Mouse (Mus musculus): ENCODE measurements at regions not wholly inside any gene's neighbourhood (a gene's known extent, or its start where the extent isn't known, plus 50 kb on each side); places are given as distances from the start of the nearest gene placed in this dataset.

GRCm38 (mm10) chr8:36009565-36009964 lies 244.0 kb downstream of the Gm19410 start:
- Histone ChIP-seq H3K36me3 (ENCODE audit: insufficient read depth) (no peaks in the 10 kb centered on the region), H3K9me3 (ENCODE audit: low read length) (no peaks in the 10 kb centered on the region), H3K27ac (ENCODE audit: low read depth, low read length) (no peak overlapping the region), H3K4me3 (ENCODE audit: low read depth, low read length) (no peak overlapping the region), H3K4me1 (ENCODE audit: insufficient read depth) (peaks cover 7% of the 10 kb centered on the region; the same call in 1 of the 2 replicates), H3K9ac (no peak overlapping the region), H3K27me3 (ENCODE audit: insufficient read depth, low read length) (no peaks in the 10 kb centered on the region), H3K4me2 (ENCODE audit: low read depth) (no peak overlapping the region)
- 61% methylated on average over 9 of the region's 9 CpGs for WGBS
- ATAC-seq, result no peak
- DNase-seq, result no peak
- TF ChIP-seq CTCF (IDR thresholded peaks at IDR 0.05; ENCODE audit: low read depth), result no peak

- no peak for ATAC-seq
Observed at GRCm38 (mm10) chr8:36010446-36011217, 245.0 kb downstream of the Gm19410 start.

GRCm38 (mm10) chr8:36014862-36015261 lies 249.3 kb downstream of the Gm19410 start:
- Histone ChIP-seq H3K27ac (ENCODE audit: low read depth, low read length) (no peak overlapping the region), H3K36me3 (ENCODE audit: insufficient read depth) (no peaks in the 10 kb centered on the region), H3K9ac (no peak overlapping the region), H3K4me3 (ENCODE audit: low read depth, low read length) (no peak overlapping the region), H3K27me3 (ENCODE audit: insufficient read depth, low read length) (no peaks in the 10 kb centered on the region), H3K9me3 (ENCODE audit: low read length) (no peaks in the 10 kb centered on the region), H3K4me2 (ENCODE audit: low read depth) (no peak overlapping the region), H3K4me1 (ENCODE audit: insufficient read depth) (peaks cover 17% of the 10 kb centered on the region)
- WGBS, result 24% methylated on average over 8 of the region's 8 CpGs
- no peak for TF ChIP-seq CTCF (IDR thresholded peaks at IDR 0.05; ENCODE audit: low read depth)
- DNase-seq (peak; percentile 78), ATAC-seq (peak; percentile 81)

More at GRCm38 (mm10) chr8:36010446-36011217, 245.0 kb downstream of the Gm19410 start:
- WGBS, result 77% methylated on average over 11 of the region's 11 CpGs
- Histone ChIP-seq H3K27ac (ENCODE audit: low read depth, low read length) (no peak overlapping the region), H3K27me3 (ENCODE audit: insufficient read depth, low read length) (no peaks in the 10 kb centered on the region), H3K9ac (no peak overlapping the region), H3K4me2 (ENCODE audit: low read depth) (no peak overlapping the region), H3K4me3 (ENCODE audit: low read depth, low read length) (no peak overlapping the region), H3K36me3 (ENCODE audit: insufficient read depth) (no peaks in the 10 kb centered on the region), H3K4me1 (ENCODE audit: insufficient read depth) (peaks cover 11% of the 10 kb centered on the region; the same call in 1 of the 2 replicates), H3K9me3 (ENCODE audit: low read length) (no peaks in the 10 kb centered on the region)
- DNase-seq, result no peak
- no peak for TF ChIP-seq CTCF (IDR thresholded peaks at IDR 0.05; ENCODE audit: low read depth)

GRCm38 (mm10) chr8:36016321-36017114 lies 250.9 kb downstream of the Gm19410 start:
- DNase-seq, result peak; percentile 27
- no peak for TF ChIP-seq CTCF (IDR thresholded peaks at IDR 0.05; ENCODE audit: low read depth)
- no peak overlapping the region for H3K9ac ChIP-seq
- H3K9me3 ChIP-seq (ENCODE audit: low read length), result no peaks in the 10 kb centered on the region
- H3K27me3 ChIP-seq (ENCODE audit: insufficient read depth, low read length), result no peaks in the 10 kb centered on the region
- H3K4me1 ChIP-seq (ENCODE audit: insufficient read depth), result peaks cover 17% of the 10 kb centered on the region
- no peaks in the 10 kb centered on the region for H3K36me3 ChIP-seq (ENCODE audit: insufficient read depth)
- H3K4me3 ChIP-seq (ENCODE audit: low read depth, low read length), result no peak overlapping the region
- WGBS, result 42% methylated on average over 20 of the region's 20 CpGs
- H3K4me2 ChIP-seq (ENCODE audit: low read depth), result no peak overlapping the region
- ATAC-seq, result peak; percentile 34; the same call in 1 of the 2 replicates
- no peak overlapping the region for H3K27ac ChIP-seq (ENCODE audit: low read depth, low read length)

GRCm38 (mm10) chr8:36018993-36019753 lies 253.6 kb downstream of the Gm19410 start:
- no peaks in the 10 kb centered on the region for H3K27me3 ChIP-seq (ENCODE audit: insufficient read depth, low read length)
- no peaks in the 10 kb centered on the region for H3K36me3 ChIP-seq (ENCODE audit: insufficient read depth)
- H3K4me2 ChIP-seq (ENCODE audit: low read depth), result no peak overlapping the region
- H3K4me1 ChIP-seq (ENCODE audit: insufficient read depth), result peaks cover 14% of the 10 kb centered on the region
- H3K9ac ChIP-seq, result no peak overlapping the region
- no peak overlapping the region for H3K4me3 ChIP-seq (ENCODE audit: low read depth, low read length)
- no peak for TF ChIP-seq CTCF (IDR thresholded peaks at IDR 0.05; ENCODE audit: low read depth)
- ATAC-seq (no peak), DNase-seq (no peak)
- WGBS, result 85% methylated on average over 15 of the region's 15 CpGs
- no peaks in the 10 kb centered on the region for H3K9me3 ChIP-seq (ENCODE audit: low read length)
- H3K27ac ChIP-seq (ENCODE audit: low read depth, low read length), result no peak overlapping the region

- no peak for TF ChIP-seq CTCF (IDR thresholded peaks at IDR 0.05; ENCODE audit: low read depth)
- 94% methylated on average over 7 of the region's 7 CpGs for WGBS
- no peaks in the 10 kb centered on the region for H3K9me3 ChIP-seq (ENCODE audit: low read length)
- H3K27me3 ChIP-seq (ENCODE audit: insufficient read depth, low read length), result no peaks in the 10 kb centered on the region
- H3K27ac ChIP-seq (ENCODE audit: low read depth, low read length), result no peak overlapping the region
- H3K36me3 ChIP-seq (ENCODE audit: insufficient read depth), result no peaks in the 10 kb centered on the region
- H3K4me3 ChIP-seq (ENCODE audit: low read depth, low read length), result no peak overlapping the region
- H3K9ac ChIP-seq, result no peak overlapping the region
- no peak for ATAC-seq
- DNase-seq, result no peak
- no peak overlapping the region for H3K4me2 ChIP-seq (ENCODE audit: low read depth)
- peaks cover 7% of the 10 kb centered on the region for H3K4me1 ChIP-seq (ENCODE audit: insufficient read depth)
Observed at GRCm38 (mm10) chr8:36019895-36020294, 254.3 kb downstream of the Gm19410 start.

Measured in forebrain, postnatal 0 days (tissue).